Mouse (Mus musculus): ENCODE data around the gene Iffo2. TPM values are rescaled to one million over a fixed set of nuclear protein-coding genes. Genes with fewer than 3 reads are reported as not detected.

Iffo2 gene
- total RNA-seq, 2 experiments from 2014 or later: 1.4 to 2.4 TPM

- DNase-seq (ENCODE audit: low spot score): peak; percentile 51
These were observed 72.3 kb downstream of the Iffo2 start, which contains the start of gene Gm21969 for GRCm38 (mm10) chr4:139602357-139603244. Gene Gm21969, plus strand, starts transcription at chr4:139603186.

GRCm38 (mm10) chr4:139605216-139605615 is 74.9 kb downstream of the Iffo2 start:
- DNase-seq (ENCODE audit: low spot score): no peak

GRCm38 (mm10) chr4:139606732-139607131 is 76.4 kb downstream of the Iffo2 start:
- no peak for DNase-seq (ENCODE audit: low spot score)

- DNase-seq (ENCODE audit: low spot score): no peak
These were observed 78.6 kb downstream of the Iffo2 start for GRCm38 (mm10) chr4:139608975-139609374.

GRCm38 (mm10) chr4:139610954-139611353 is 80.6 kb downstream of the Iffo2 start:
- no peak for DNase-seq (ENCODE audit: low spot score)

GRCm38 (mm10) chr4:139611542-139611953 is 81.2 kb downstream of the Iffo2 start:
- DNase-seq (ENCODE audit: low spot score): peak; percentile 82

GRCm38 (mm10) chr4:139614524-139615260 is 84.3 kb downstream of the Iffo2 start:
- DNase-seq (ENCODE audit: low spot score): no peak

GRCm38 (mm10) chr4:139616276-139617000 is 86.1 kb downstream of the Iffo2 start:
- DNase-seq (ENCODE audit: low spot score): no peak

GRCm38 (mm10) chr4:139617001-139617364 is 86.6 kb downstream of the Iffo2 start:
- no peak for DNase-seq (ENCODE audit: low spot score)

- no peak for DNase-seq (ENCODE audit: low spot score)
These were observed 89.4 kb downstream of the Iffo2 start for GRCm38 (mm10) chr4:139619765-139620164.

GRCm38 (mm10) chr4:139622373-139623282 is 92.3 kb downstream of the Iffo2 start, which contains the start of gene Aldh4a1:
Gene Aldh4a1, plus strand, starts transcription at chr4:139622866.
- peak; percentile 93 for DNase-seq (ENCODE audit: low spot score)

- DNase-seq (ENCODE audit: low spot score): no peak
These were observed 93.2 kb downstream of the Iffo2 start for GRCm38 (mm10) chr4:139623434-139624115.

- no peak for DNase-seq (ENCODE audit: low spot score)
These were observed 93.8 kb downstream of the Iffo2 start for GRCm38 (mm10) chr4:139624116-139624489.

- no peak for DNase-seq (ENCODE audit: low spot score)
These were observed 94.4 kb downstream of the Iffo2 start for GRCm38 (mm10) chr4:139624706-139625105.

- DNase-seq (ENCODE audit: low spot score): no peak
These were observed 97.0 kb downstream of the Iffo2 start for GRCm38 (mm10) chr4:139627361-139627760.

GRCm38 (mm10) chr4:139630171-139630570 is 99.8 kb downstream of the Iffo2 start:
- DNase-seq (ENCODE audit: low spot score): no peak

- no peak for DNase-seq (ENCODE audit: low spot score)
These were observed 100.8 kb downstream of the Iffo2 start for GRCm38 (mm10) chr4:139631141-139631540.

- no peak for DNase-seq (ENCODE audit: low spot score)
These were observed 101.4 kb downstream of the Iffo2 start for GRCm38 (mm10) chr4:139631569-139632253.

GRCm38 (mm10) chr4:139632254-139632580 is 101.9 kb downstream of the Iffo2 start:
- DNase-seq (ENCODE audit: low spot score): no peak

- peak; percentile 68 for DNase-seq (ENCODE audit: low spot score)
These were observed 106.0 kb downstream of the Iffo2 start for GRCm38 (mm10) chr4:139636373-139636772.
